Mouse (Mus musculus) telencephalon, adult 2 months (tissue): ENCODE measurements at regions not wholly inside any gene's neighbourhood (a gene's known extent, or its start where the extent isn't known, plus 50 kb on each side); places are given as distances from the start of the nearest gene placed in this dataset.

Source experiments
- DNase-seq: peaks from one replicate; pipeline ENCODE4 v3.0.0-alpha.2; 2011; ENCODE audit warnings: low read depth, low spot score

- DNase-seq: peak; percentile 73
Measured at GRCm38 (mm10) chrX:61119499-61119898, 65.9 kb downstream of the Cdr1 start.

GRCm38 (mm10) chrX:61117368-61117767 is 68.0 kb downstream of the Cdr1 start:
- peak; percentile 51 for DNase-seq

GRCm38 (mm10) chrX:61116010-61116447 is 69.3 kb downstream of the Cdr1 start:
- peak; percentile 77 for DNase-seq
